In genomic region chr9:20551781-20552275, GRCm38 (mm10) we compare ENCODE assay signal across 16 mouse cellular contexts.
"Had no signal": no experiment of that assay in that cellular context is flagged by ENCODE, and none has a peak within 500 bp of the region (broad histone marks: within the 10 kb centered on the region; RNA-seq: fewer than 3 reads in every experiment).

No protein-coding gene starts in this region.

- H3K9me3 ChIP-seq: kidney, embryonic 15.5 days; limb, embryonic 15.5 days; liver, embryonic 12.5 days; lung, embryonic 15.5 days; megakaryocyte, embryonic 14.5 days; midbrain, embryonic 15.5 days; neural tube, embryonic 12.5 days; stomach, embryonic 15.5 days had no signal

- H3K36me3 ChIP-seq: kidney, embryonic 15.5 days; limb, embryonic 15.5 days; liver, embryonic 12.5 days; lung, embryonic 15.5 days; midbrain, embryonic 15.5 days; neural tube, embryonic 12.5 days; stomach, embryonic 15.5 days had no signal

- H3K4me2 ChIP-seq: kidney, embryonic 15.5 days; limb, embryonic 15.5 days; liver, embryonic 12.5 days; lung, embryonic 15.5 days; midbrain, embryonic 11.5 days; midbrain, embryonic 15.5 days; neural tube, embryonic 12.5 days; stomach, embryonic 15.5 days had no signal

- H3K9ac ChIP-seq: kidney, embryonic 15.5 days; limb, embryonic 15.5 days; liver, embryonic 12.5 days; lung, embryonic 15.5 days; midbrain, embryonic 15.5 days; neural tube, embryonic 12.5 days; stomach, embryonic 15.5 days had no signal

- H3K27ac ChIP-seq: kidney, embryonic 15.5 days; left cerebral cortex, adult 2 months; limb, embryonic 15.5 days; liver, embryonic 12.5 days; lung, embryonic 15.5 days; macrophage; midbrain, embryonic 15.5 days; neural tube, embryonic 12.5 days; stomach, embryonic 15.5 days had no signal

- H3K27me3 ChIP-seq: kidney, embryonic 15.5 days; liver, embryonic 12.5 days; lung, embryonic 15.5 days; neural tube, embryonic 12.5 days; stomach, embryonic 15.5 days had no signal

- H3K4me3 ChIP-seq: kidney, embryonic 15.5 days; left cerebral cortex, adult 2 months; limb, embryonic 15.5 days; liver, embryonic 12.5 days; lung, embryonic 15.5 days; megakaryocyte, embryonic 14.5 days; midbrain, embryonic 15.5 days; neural tube, embryonic 12.5 days; stomach, embryonic 15.5 days had no signal

- H3K4me1 ChIP-seq: kidney, embryonic 15.5 days; limb, embryonic 15.5 days; liver, embryonic 12.5 days; lung, embryonic 15.5 days; megakaryocyte, embryonic 14.5 days; midbrain, embryonic 15.5 days; neural tube, embryonic 12.5 days; stomach, embryonic 15.5 days had no signal

- DNase-seq: kidney, postnatal 14 days; lung, postnatal 14 days; spleen, adult 18-20 months; thymus, adult 2 months; thymus, postnatal 36 days had no signal

- ATAC-seq: liver, embryonic 12.5 days; midbrain, embryonic 15.5 days had no signal
